Mouse (Mus musculus): ENCODE data around the gene Lacc1. TPM values are rescaled to one million over a fixed set of nuclear protein-coding genes. Genes with fewer than 3 reads are reported as not detected.

Lacc1 gene
- polyA plus RNA-seq (2015; fragmentation: Nextera tagmentation; extraction: Ambion mirVana), result 7.7 and 8.5 TPM in 2 replicates

DNA sequence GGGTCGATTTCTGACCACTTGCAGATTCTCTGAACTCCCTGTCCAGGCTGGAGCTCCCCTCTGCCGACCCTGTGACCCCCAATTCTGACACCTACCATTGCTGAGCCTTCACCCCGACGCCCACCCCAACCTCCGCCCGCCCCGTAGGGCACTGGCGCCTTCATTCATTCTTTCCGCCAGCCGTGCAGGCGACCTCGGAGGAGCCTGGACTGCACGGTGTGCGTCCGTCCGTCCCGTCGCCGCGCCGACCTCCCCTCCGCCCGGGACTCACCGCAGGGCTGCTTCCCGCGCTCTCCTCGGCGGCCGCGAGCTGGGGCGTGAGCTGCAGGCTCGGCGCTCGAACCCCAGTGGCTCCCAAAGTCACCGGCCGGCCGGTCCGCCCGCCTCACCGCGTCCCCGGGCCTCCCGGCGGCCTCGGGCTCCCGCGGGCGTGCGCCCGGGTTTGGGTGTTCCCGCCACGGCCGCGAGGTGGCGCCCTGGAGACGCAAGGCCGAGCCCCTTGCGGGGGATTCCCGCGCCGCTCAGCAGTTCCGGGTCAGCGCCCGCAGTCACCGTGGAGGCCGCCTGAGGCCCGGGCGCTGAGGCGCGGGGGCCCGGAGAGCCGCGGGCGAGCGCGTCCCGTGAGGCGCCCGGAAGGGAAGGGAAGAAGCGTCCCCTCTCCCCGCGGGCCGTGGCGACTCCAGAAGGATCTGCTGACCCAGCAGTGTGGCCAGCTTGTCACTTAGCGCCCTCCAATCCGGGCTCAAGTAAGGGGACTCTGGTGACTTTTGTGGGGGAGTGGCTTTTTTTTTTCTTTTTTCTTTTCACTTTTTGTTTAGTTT is at the start of gene Lacc1, which contains the start of gene Ccdc122:
TSS of gene Lacc1 (minus strand) at position 679 of the 821 bp plus-strand sequence.
TSS of gene Ccdc122 (plus strand) at position 547 of the 821 bp plus-strand sequence.
- WGBS, result 1% methylated on average over 79 of the region's 86 CpGs

DNA sequence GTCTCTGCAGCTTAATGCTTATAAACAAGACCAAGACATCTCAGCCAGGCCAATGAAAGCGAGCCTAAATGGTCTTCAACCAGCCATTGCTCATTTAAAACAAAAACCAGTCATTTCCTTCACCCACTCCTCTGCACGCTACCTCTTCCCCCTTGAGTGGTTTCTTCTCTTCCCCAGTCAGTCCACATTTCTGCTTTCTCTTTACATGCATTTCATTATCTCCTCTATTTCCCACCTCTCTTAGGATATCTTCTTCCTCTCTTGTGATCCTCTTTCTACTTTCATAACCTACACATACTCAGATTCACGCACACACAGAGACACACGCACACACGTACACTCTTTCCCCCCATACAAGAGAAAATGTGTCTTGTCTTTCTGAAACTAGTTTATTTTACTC is 44.5 kb upstream of the Lacc1 start:
- H3K27me3 ChIP-seq (ENCODE audit: control insufficient read depth, insufficient read depth, low read length), result no peaks in the 10 kb centered on the region
- TF ChIP-seq EP300 (optimal IDR thresholded peaks at IDR 0.05), result no peak
- H3K4me3 ChIP-seq (ENCODE audit: low read depth, low read length), result no peak overlapping the region
- no peak overlapping the region for H3K27ac ChIP-seq (replicated peaks)
- H3K9me3 ChIP-seq (ENCODE audit: control insufficient read depth, low read length), result no peaks in the 10 kb centered on the region
- WGBS, result 87% methylated on average over 5 of the region's 5 CpGs
- H3K4me1 ChIP-seq (replicated peaks; ENCODE audit: control insufficient read depth, insufficient read depth), result no peaks in the 10 kb centered on the region
- no peak for ATAC-seq (ENCODE audit: low FRiP score, low TSS enrichment)
- no peak for DNase-seq (ENCODE audit: low spot score)
- H3K9ac ChIP-seq (ENCODE audit: low read length), result no peak overlapping the region
- H3K4me2 ChIP-seq (replicated peaks; ENCODE audit: low read depth), result no peak overlapping the region
- H3K36me3 ChIP-seq (ENCODE audit: control insufficient read depth, insufficient read depth, low read length), result no peaks in the 10 kb centered on the region

More for the DNA sequence above, at the start of gene Lacc1, which contains the start of gene Ccdc122:
- H3K4me1 ChIP-seq (replicated peaks; ENCODE audit: control insufficient read depth, insufficient read depth), result no peaks in the 10 kb centered on the region
- H3K4me3 ChIP-seq (ENCODE audit: low read depth, low read length), result peak within 1 kb of the TSS; percentile 64
- no peaks in the 10 kb centered on the region for H3K36me3 ChIP-seq (ENCODE audit: control insufficient read depth, insufficient read depth, low read length)
- no peaks in the 10 kb centered on the region for H3K9me3 ChIP-seq (ENCODE audit: control insufficient read depth, low read length)
- peak; percentile 86 for ATAC-seq (ENCODE audit: low FRiP score, low TSS enrichment)
- peak within 1 kb of the TSS; percentile 86 for H3K4me2 ChIP-seq (replicated peaks; ENCODE audit: low read depth)
- peak; percentile 88 for DNase-seq (ENCODE audit: low spot score)
- H3K27ac ChIP-seq (replicated peaks), result peak within 1 kb of the TSS; percentile 86
- peak within 1 kb of the TSS; percentile 84 for H3K9ac ChIP-seq (ENCODE audit: low read length)
- H3K27me3 ChIP-seq (ENCODE audit: control insufficient read depth, insufficient read depth, low read length), result no peaks in the 10 kb centered on the region
- no peak for TF ChIP-seq EP300 (optimal IDR thresholded peaks at IDR 0.05)
- peak; percentile 72 for TF ChIP-seq CTCF (IDR thresholded peaks at IDR 0.05; ENCODE audit: low read depth)

DNA sequence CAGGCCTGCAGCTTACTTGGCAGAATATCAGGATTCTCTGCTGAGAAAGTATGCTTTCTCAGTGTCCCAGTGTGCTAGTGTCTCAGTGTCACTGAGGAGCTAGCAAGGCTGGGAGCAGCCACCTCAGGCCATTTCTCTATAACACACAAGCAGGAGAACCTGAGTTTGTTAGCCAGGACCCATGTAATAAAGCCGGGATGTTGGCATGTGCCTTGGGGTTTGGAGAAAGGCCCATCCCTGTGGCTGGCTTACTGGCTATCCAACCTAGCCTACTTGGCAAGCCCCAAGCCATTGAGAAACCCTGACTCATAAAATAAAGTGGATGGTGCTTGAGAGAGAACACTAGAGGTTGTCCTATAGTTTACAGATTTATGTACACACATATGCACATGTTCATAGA is 32.7 kb upstream of the Lacc1 start:
- H3K27ac ChIP-seq (replicated peaks), result no peak overlapping the region
- H3K4me3 ChIP-seq (ENCODE audit: low read depth, low read length), result no peak overlapping the region
- DNase-seq (ENCODE audit: low spot score) (no peak), ATAC-seq (ENCODE audit: low FRiP score, low TSS enrichment) (no peak)
- H3K9ac ChIP-seq (ENCODE audit: low read length), result no peak overlapping the region
- no peaks in the 10 kb centered on the region for H3K9me3 ChIP-seq (ENCODE audit: control insufficient read depth, low read length)
- H3K4me2 ChIP-seq (replicated peaks; ENCODE audit: low read depth), result no peak overlapping the region
- H3K4me1 ChIP-seq (replicated peaks; ENCODE audit: control insufficient read depth, insufficient read depth), result no peaks in the 10 kb centered on the region
- H3K27me3 ChIP-seq (ENCODE audit: control insufficient read depth, insufficient read depth, low read length), result no peaks in the 10 kb centered on the region
- 88% methylated on average over 1 of the region's 1 CpGs for WGBS
- TF ChIP-seq EP300 (optimal IDR thresholded peaks at IDR 0.05) (no peak), CTCF (IDR thresholded peaks at IDR 0.05; ENCODE audit: low read depth) (no peak)
- no peaks in the 10 kb centered on the region for H3K36me3 ChIP-seq (ENCODE audit: control insufficient read depth, insufficient read depth, low read length)

DNA sequence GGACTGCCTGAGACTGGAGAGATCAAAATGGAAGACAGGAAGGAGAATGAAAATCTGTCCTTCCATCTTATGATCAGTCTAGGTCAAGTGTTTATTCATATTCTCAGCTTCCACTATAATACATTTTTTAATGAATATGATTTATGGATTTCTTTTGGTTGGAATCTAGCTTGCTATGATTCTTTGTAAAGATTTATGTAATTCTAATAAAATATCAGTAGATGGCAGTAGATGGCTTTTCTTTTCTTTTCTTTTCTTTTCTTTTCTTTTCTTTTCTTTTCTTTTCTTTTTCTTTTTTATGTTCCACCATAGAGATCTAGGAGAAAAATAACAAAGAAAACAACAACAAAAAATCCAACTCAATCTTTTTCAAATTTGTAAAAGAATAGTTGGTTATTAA is 16.6 kb upstream of the Lacc1 start:
- TF ChIP-seq CTCF (IDR thresholded peaks at IDR 0.05; ENCODE audit: low read depth) (peak; percentile 46), EP300 (optimal IDR thresholded peaks at IDR 0.05) (no peak)
- Histone ChIP-seq H3K36me3 (ENCODE audit: control insufficient read depth, insufficient read depth, low read length) (no peaks in the 10 kb centered on the region), H3K4me2 (replicated peaks; ENCODE audit: low read depth) (no peak overlapping the region), H3K4me3 (ENCODE audit: low read depth, low read length) (no peak overlapping the region), H3K4me1 (replicated peaks; ENCODE audit: control insufficient read depth, insufficient read depth) (no peaks in the 10 kb centered on the region), H3K9ac (ENCODE audit: low read length) (no peak overlapping the region), H3K27ac (replicated peaks) (no peak overlapping the region), H3K9me3 (ENCODE audit: control insufficient read depth, low read length) (no peaks in the 10 kb centered on the region), H3K27me3 (ENCODE audit: control insufficient read depth, insufficient read depth, low read length) (no peaks in the 10 kb centered on the region)
- ATAC-seq (ENCODE audit: low FRiP score, low TSS enrichment) (no peak), DNase-seq (ENCODE audit: low spot score) (no peak)

DNA sequence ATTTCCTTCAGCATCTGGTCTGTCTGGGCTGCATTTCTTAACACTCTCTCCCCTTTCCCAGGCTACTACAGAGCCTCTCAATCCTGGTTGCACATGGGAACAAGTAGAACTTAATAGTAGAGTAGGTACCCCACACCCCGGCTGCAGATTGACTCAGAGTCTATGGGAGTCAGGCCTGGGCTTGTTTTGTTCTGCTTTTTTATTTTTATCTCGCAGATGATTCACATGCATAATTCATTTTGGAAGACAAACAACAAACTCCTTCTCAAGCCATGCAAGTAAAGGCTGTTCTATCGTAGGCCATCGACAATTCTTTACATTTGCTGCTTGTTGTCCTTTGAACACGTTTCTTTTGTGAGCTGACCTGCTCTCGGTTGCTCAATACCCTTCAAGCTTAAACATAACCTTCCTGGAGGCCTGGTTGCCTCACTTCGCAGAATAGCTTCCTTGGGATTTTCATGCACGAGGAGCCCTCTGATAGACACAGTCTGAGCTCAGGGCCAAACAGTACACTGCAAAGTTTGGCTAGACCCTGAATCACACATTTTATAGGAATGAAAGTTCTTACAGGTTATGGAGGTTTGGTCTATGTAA is 1.2 kb upstream of the Lacc1 start:
- WGBS, result 59% methylated on average over 8 of the region's 8 CpGs
- H3K27me3 ChIP-seq (ENCODE audit: control insufficient read depth, insufficient read depth, low read length), result no peaks in the 10 kb centered on the region
- TF ChIP-seq CTCF (IDR thresholded peaks at IDR 0.05; ENCODE audit: low read depth), result no peak
- no peak for TF ChIP-seq EP300 (optimal IDR thresholded peaks at IDR 0.05)
- ATAC-seq (ENCODE audit: low FRiP score, low TSS enrichment), result peak; percentile 47; the same call in 1 of the 2 replicates
- no peak overlapping the region for H3K4me3 ChIP-seq (ENCODE audit: low read depth, low read length)
- no peaks in the 10 kb centered on the region for H3K36me3 ChIP-seq (ENCODE audit: control insufficient read depth, insufficient read depth, low read length)
- no peak overlapping the region for H3K4me2 ChIP-seq (replicated peaks; ENCODE audit: low read depth)
- H3K9me3 ChIP-seq (ENCODE audit: control insufficient read depth, low read length), result no peaks in the 10 kb centered on the region
- H3K9ac ChIP-seq (ENCODE audit: low read length), result no peak overlapping the region
- no peaks in the 10 kb centered on the region for H3K4me1 ChIP-seq (replicated peaks; ENCODE audit: control insufficient read depth, insufficient read depth)
- no peak for DNase-seq (ENCODE audit: low spot score)
- H3K27ac ChIP-seq (replicated peaks), result peak overlapping the region; percentile 79

DNA sequence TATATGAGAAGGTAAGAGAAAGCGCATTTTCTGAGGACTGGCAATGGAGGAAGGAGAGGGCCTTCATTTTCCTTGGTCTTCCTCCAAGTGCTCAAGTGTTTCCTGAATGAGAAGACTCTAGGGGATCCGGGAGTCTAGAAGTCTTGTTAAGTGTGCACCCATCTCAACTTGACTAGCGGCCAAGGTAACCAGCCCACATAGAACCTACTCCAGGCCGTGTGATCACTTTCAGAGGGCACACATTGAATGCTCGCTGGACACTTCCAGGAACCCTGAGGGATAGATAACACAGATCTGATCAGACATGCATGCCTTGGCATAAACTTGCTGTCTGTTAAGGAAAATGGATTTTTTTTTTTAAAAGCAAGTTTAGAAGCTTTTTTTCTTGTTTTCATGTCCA is 626 bp upstream of the Lacc1 start:
- TF ChIP-seq EP300 (optimal IDR thresholded peaks at IDR 0.05) (no peak), CTCF (IDR thresholded peaks at IDR 0.05; ENCODE audit: low read depth) (no peak)
- 62% methylated on average over 5 of the region's 5 CpGs for WGBS
- Histone ChIP-seq H3K4me1 (replicated peaks; ENCODE audit: control insufficient read depth, insufficient read depth) (no peaks in the 10 kb centered on the region), H3K27ac (replicated peaks) (peak overlapping the region; percentile 79), H3K4me2 (replicated peaks; ENCODE audit: low read depth) (peak overlapping the region; percentile 86), H3K9me3 (ENCODE audit: control insufficient read depth, low read length) (no peaks in the 10 kb centered on the region), H3K27me3 (ENCODE audit: control insufficient read depth, insufficient read depth, low read length) (no peaks in the 10 kb centered on the region), H3K9ac (ENCODE audit: low read length) (no peak overlapping the region), H3K36me3 (ENCODE audit: control insufficient read depth, insufficient read depth, low read length) (no peaks in the 10 kb centered on the region), H3K4me3 (ENCODE audit: low read depth, low read length) (peak overlapping the region; percentile 64; the same call in 1 of the 2 replicates)
- DNase-seq (ENCODE audit: low spot score) (no peak), ATAC-seq (ENCODE audit: low FRiP score, low TSS enrichment) (no peak)

Data from stomach, postnatal 0 days (tissue).